Mouse (Mus musculus): Measurements from ENCODE around the gene Defb26.

Gene Defb26

DNA sequence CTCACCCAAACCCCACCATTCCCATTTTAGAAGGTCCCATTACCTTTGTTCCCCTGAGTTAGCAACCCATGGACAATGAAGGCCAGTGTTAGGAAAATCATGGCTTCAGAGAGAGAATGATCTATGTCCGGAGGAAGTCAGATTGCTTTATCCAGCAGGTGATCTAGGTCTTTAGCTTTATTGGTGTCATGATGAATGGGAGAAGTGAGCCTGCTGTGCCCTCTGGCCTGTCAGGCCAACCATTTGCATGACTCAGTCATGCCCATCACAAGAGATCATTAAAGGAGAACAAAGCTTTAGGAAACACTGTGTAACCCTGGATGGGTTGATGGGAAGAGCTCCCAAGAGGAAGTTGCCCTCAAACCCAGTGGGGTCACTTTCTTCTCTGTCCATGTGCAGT is at the start of gene Defb26:
TSS of gene Defb26 (minus strand) at position 101 of the 400 bp plus-strand sequence.
- no peak for DNase-seq

DNA sequence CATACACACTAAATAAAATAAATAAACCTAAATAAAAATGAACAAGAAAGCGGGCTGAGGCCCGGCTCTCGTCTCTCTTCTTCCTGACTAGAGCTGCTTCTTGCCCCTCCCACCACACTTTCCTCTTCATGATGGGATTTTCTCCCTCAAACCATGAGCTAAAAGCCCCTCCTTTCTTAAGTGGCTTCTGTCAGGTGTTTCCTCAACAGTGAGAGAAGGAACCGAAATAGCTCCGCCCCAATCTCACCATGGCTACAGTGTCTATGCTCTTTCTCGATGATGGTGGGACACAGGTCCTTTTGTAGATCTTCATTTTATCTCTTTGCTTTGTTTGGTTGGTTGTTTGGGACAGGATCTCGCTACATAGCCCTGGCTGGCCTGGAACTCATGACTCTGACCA is 45.2 kb upstream of the Defb26 start:
- DNase-seq: no peak

DNA sequence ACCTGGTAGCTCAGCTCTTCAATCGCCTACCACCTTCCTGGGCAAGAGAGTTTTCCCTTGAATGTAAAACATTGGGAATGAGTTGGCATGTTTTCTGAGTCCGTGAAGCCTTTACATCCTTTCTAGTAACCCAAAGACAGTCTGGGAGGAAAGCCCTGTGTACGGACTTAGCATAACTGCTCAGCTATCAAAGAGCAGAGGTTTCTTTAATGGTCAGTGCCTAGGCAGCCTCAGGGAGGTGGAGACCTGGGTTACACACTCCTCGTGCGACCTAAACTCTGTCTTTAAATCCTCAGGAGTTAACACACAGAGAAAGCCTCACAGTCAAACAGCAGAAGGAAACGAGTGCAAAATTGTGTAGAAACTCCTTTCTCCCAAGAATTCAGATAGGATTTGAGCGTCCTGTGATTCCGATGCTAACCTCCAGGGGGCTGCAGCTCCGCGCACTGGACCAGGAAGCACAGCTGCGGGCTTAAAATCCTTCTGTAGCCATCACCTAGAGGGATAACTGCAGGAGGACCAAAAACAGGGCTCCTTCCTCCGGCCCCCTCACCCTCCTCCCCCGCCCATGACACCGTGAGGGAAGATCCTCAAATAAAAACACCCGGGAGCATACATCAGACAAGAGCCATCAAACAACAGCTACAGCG is 42.4 kb upstream of the Defb26 start:
- DNase-seq: peak; percentile 76

- no peak for DNase-seq
Observed at GRCm38 (mm10) chr2:152548124-152548523, 36.6 kb upstream of the Defb26 start.

- DNase-seq: peak; percentile 87
Observed at GRCm38 (mm10) chr2:152544691-152545090, 33.2 kb upstream of the Defb26 start.

DNA sequence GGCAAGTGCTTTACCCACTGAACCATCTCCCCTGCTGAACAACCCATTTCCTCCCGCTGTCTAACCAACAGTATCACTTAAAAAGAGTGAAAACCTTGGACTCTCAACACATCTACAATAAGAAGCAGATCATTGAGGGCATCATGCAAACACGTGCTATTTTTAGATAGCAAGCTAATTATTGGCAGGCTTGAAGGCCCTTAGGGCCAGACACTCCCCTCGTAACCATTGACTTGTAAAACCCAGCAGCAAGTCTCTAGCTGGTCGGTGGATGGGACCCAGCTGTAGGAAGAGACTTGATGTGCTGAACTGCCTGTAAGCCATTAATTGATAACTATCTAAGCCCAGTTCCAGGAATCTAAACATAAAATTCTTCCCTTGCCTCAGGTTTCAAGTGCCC is 32.0 kb upstream of the Defb26 start:
- peak; percentile 86 for DNase-seq

DNA sequence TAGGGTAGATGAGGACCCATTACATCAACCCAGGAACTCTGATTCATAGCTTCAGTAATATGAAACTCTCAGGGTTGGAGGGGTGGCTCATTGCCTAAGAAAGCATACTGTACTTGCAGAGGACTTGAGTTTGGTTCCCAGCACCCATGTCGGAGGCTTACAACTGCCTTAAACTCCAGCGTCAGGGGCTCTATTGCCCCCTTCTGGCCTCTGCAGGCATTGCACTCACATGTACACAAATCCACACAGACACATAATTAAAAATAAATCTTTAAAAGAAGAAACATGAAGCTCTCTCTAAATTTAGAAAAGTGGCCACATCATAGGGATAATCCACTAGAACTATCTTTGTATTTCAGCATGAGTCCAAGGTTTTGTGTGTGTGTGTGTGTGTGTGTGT is 31.4 kb upstream of the Defb26 start:
- no peak for DNase-seq

DNA sequence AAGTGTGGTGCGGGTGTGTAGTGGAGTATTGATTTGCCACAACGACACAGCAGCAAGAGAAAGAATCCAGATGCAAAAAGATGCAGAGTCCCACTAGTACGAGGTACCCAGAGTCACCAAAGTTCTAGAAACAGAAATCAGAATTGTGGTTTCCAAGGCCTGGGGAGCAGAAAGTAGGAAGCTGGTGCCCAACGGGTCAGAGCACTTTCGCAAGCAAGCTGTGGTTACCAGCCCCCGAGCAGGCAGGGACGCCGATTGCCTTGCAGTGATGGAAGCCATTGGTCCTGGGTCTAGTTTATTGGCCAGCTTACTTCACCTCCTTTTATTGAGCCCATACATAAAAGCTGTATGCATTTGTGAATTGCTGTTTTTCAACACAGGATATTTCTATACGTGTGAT is 30.5 kb upstream of the Defb26 start:
- no peak for DNase-seq

- DNase-seq: peak; percentile 87
Observed at GRCm38 (mm10) chr2:152539944-152540710, 28.6 kb upstream of the Defb26 start, which contains the start of gene Defb29. Gene Defb29 (minus strand): TSS chr2:152540098.

DNA sequence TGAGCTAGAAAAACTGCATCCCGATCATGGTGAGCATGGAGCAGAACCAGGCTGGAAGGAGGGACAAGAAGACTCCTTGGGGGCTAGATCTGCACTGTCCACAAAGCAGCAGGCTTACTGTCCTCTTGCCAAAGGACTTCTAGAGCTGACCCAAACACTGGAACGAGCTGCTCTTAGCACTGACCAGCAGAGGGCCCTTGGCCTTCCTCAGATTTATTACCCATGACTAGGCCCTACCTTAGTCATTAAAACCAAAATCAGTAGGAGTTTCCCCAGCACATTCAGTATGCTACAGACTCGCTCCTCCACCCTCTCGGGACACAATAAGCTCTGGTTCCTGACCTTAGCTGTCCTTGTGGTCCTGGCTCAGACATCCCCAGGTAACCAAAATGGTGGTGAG is 6.5 kb upstream of the Defb26 start, which contains the start of gene Defb28:
TSS of gene Defb28 (plus strand) at position 275 of the 400 bp plus-strand sequence.
- peak; percentile 29 for DNase-seq

- no peak for DNase-seq
Observed at GRCm38 (mm10) chr2:152516084-152516483, 4.6 kb upstream of the Defb26 start.

GRCm38 (mm10) chr2:152503950-152504349 is 7.5 kb downstream of the Defb26 start:
- no peak for DNase-seq

GRCm38 (mm10) chr2:152500863-152501229 is 10.6 kb downstream of the Defb26 start:
- no peak for DNase-seq

- DNase-seq: no peak
Observed at GRCm38 (mm10) chr2:152500204-152500862, 11.2 kb downstream of the Defb26 start.

DNA sequence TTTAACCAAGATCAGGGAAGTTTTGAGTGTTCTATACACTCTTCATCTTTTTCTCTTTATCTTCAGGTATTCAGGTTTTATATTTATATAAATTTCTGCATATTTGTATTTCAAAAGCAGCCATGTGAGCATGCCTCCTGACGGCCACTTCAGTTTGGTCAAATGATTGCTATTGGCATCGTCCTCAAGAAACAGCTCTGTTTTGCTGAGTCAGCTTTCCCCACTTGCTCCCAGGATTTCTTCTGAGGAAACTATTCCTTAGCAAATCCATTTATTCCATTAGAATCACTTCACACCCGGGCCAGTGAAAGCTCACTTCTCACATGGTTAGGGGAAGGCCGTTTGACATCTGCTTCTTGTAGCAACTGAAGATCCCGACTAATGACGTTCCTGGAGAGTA is 13.5 kb downstream of the Defb26 start:
- DNase-seq: no peak

DNA sequence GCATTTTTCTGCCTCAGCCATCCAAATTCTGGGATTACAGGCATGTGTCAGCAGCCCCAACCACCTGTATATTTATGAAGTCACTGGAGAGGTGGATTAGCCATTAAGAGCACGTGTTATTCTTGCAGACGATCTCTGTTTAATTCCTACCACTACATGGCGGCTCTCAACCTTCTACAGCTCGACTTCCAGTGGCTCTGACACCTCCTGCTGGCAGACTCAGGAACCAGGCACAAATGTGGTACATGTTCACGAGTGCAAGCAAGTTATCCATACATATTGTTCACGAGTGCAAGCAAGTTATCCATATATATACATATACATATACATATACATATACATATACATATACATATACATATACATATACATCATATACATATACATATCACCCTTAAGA is 18.3 kb downstream of the Defb26 start:
- no peak for DNase-seq

DNA sequence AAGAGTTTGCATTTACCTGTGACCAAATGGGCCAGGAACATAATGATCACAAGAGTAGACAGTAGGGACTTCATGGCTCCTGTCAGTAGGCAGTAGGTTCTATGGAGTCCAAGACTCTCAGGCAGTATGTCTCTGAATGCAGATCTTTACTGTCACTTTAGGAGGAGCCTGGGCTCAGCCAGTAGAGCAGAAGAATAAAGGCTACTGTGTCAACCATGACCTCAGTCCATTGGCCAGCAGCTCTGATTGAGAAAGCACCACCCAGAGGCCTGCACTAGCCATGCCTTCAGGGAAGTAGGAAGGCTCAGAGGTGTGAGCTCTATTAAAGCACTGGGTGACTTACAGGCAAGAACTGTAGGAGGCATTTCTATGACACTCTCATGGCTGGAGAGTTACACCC is 21.5 kb downstream of the Defb26 start, which contains the start of gene Defb22:
TSS of gene Defb22 (minus strand) at position 101 of the 400 bp plus-strand sequence.
- DNase-seq: no peak

GRCm38 (mm10) chr2:152487024-152487423 is 24.5 kb downstream of the Defb26 start:
- no peak for DNase-seq

GRCm38 (mm10) chr2:152481726-152482125 is 29.8 kb downstream of the Defb26 start:
- no peak for DNase-seq

DNA sequence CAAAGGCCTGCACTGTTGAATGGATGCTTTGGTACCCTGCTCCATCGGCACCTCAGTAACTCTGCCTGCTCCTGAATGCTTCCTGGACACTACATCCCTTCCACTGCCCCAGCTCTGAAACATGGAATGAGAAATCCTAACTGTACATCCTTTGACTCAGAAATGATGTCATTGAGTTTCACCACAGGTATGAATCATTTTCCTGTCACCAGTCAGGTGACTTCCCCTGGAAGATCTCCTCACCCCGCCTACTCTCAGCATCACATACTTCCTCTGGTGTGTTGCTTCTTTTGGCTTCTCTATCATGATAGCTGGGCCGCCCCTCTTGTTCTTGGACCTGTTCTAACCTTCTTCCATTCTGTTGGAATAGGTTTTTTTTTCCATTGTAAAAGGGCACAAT is 30.6 kb downstream of the Defb26 start:
- DNase-seq: no peak

DNA sequence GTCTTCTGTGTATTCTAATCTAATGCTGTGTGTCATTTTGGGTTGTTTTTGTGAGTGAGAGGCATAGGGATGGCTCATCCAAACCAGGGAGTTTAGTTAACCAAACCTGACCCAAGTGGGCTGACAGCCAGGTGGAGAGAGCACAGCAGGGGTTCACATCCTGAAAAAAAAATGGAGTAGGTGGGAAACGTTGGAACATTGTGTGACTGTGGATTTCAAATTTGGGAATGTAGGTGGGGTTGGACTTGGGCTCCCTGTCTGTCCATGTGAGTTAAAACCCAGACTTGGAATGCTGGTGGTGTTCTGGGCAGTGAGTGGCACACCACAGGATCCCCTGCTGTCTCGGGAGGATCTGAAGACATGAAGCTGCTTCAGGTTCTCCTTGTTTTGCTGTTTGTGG is 34.7 kb downstream of the Defb26 start, which contains the start of gene Defb20:
TSS of gene Defb20 (plus strand) at position 301 of the 400 bp plus-strand sequence.
- no peak for DNase-seq

GRCm38 (mm10) chr2:152472434-152472833 is 39.1 kb downstream of the Defb26 start:
- DNase-seq: peak; percentile 43

- peak; percentile 78 for DNase-seq
Observed at GRCm38 (mm10) chr2:152470973-152471372, 40.5 kb downstream of the Defb26 start.

All from kidney, adult 9 months (tissue).